Mouse (Mus musculus) olfactory bulb, adult 2 months (tissue): Measurements from ENCODE around the gene Sstr4. TPM values are rescaled to one million over a fixed set of nuclear protein-coding genes. Genes with fewer than 3 reads are reported as not detected.

Source experiments
- H3K27ac ChIP-seq: fragments of 200-500 bp; 2 replicates; pipeline ENCODE4 v1.5.1; 2012; ENCODE audit warnings: low read depth, low read length; ENCODE audit not compliant: insufficient read depth
- H3K4me1 ChIP-seq: fragments of 200-500 bp; 2 replicates; pipeline ENCODE4 v1.6.1; 2012; ENCODE audit warnings: low read length; ENCODE audit not compliant: control insufficient read depth, insufficient read depth
- H3K4me3 ChIP-seq: fragments of 200-500 bp; 2 replicates; pipeline ENCODE4 v1.5.1; 2012; ENCODE audit warnings: mild to moderate bottlenecking, low read depth, low read length, moderate library complexity; ENCODE audit not compliant: insufficient read depth
- CTCF ChIP-seq: fragments of 200-500 bp; IDR thresholded peaks from 2 replicates; pipeline ENCODE4 v1.5.1; 2012; ENCODE audit warnings: low read depth, mild to moderate bottlenecking, low read length, moderate library complexity; ENCODE audit not compliant: insufficient read depth
- POLR2A ChIP-seq: fragments of 200-500 bp; IDR thresholded peaks from 2 replicates; pipeline ENCODE4 v1.6.1; 2012; ENCODE audit warnings: mild to moderate bottlenecking, low read depth, low read length, moderate library complexity; ENCODE audit not compliant: insufficient read depth
- WGBS: fragments of 180-500 bp; shearing (Covaris S2); methylation state at CpG from one replicate; pipeline ENCODE4 v1.1.7; 2018; 5-methylcytosine and 5-hydroxymethylcytosine counted together
- polyA plus RNA-seq: library from polyadenylated mRNA; stranded (reverse); fragments of >200 nt; gene quantifications from 2 replicates; pipeline ENCODE4 v1.2.4, GENCODE M21; 2012; ENCODE audit warnings: low replicate concordance; ENCODE audit not compliant: missing spikeins, insufficient read depth, insufficient read length

Sstr4 gene
- polyA plus RNA-seq, 1 experiment = not detected

GRCm38 (mm10) chr2:148404906-148405305 lies 9.8 kb downstream of the Sstr4 start:
- Histone ChIP-seq H3K4me1 (peaks cover 16% of the 10 kb centered on the region), H3K27ac (no peak overlapping the region), H3K4me3 (no peak overlapping the region)
- TF ChIP-seq POLR2A (no peak), CTCF (no peak)
- 84% methylated on average over 5 of the region's 5 CpGs for WGBS

- WGBS = 42% methylated on average over 34 of the region's 34 CpGs
- no peak overlapping the region for H3K27ac ChIP-seq
- no peak for TF ChIP-seq CTCF
- no peak for TF ChIP-seq POLR2A
- H3K4me1 ChIP-seq = peaks cover 16% of the 10 kb centered on the region
- peak overlapping the region; percentile 20 for H3K4me3 ChIP-seq
These were observed 11.2 kb downstream of the Sstr4 start for GRCm38 (mm10) chr2:148406160-148406970.

DNA sequence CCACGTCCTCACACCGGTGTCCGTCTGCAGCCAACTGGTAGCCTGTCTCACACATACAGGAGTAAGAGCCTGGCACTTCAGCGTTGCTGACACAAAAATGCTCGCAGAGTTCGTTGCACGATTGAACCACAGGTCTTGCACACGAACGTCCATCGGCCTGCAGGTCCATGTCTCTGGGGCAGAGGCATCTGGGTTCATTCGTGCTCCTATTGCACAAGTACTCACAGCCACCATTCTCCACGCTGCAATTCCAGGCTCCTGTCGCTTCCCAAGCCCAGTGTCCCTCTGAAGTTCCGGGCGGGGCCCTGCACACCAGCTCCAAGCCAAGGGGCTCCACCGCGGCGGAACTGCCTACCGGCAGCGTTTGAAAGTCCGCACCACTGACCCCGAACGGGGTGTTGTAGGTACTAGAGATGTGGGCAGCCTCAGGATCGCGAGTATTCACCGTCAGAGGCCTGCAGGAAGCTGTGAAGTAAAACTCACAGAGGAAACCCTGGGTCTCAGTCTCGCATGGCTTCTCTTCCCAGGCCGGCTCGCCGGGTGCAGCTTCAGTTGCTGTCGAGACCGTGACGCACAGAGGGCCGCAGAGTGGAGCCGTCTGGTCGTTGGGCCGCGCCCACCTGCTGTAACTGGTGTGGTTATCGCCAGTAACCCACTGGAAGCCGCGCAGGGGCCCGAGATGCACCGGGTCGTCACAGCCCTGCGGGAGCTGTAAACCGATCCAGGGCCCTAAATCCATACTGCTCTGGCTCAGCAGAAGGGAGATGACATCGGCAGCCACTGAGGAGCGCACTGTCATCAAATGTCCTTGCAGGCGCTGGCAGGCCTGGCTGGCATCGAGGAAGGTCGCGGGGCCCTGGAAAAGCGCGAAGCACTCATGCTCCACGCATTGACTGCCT lies 12.1 kb downstream of the Sstr4 start:
- Histone ChIP-seq H3K27ac (no peak overlapping the region), H3K4me1 (peaks cover 16% of the 10 kb centered on the region), H3K4me3 (peak overlapping the region; percentile 20)
- no peak for TF ChIP-seq POLR2A
- WGBS = 29% methylated on average over 55 of the region's 55 CpGs

DNA sequence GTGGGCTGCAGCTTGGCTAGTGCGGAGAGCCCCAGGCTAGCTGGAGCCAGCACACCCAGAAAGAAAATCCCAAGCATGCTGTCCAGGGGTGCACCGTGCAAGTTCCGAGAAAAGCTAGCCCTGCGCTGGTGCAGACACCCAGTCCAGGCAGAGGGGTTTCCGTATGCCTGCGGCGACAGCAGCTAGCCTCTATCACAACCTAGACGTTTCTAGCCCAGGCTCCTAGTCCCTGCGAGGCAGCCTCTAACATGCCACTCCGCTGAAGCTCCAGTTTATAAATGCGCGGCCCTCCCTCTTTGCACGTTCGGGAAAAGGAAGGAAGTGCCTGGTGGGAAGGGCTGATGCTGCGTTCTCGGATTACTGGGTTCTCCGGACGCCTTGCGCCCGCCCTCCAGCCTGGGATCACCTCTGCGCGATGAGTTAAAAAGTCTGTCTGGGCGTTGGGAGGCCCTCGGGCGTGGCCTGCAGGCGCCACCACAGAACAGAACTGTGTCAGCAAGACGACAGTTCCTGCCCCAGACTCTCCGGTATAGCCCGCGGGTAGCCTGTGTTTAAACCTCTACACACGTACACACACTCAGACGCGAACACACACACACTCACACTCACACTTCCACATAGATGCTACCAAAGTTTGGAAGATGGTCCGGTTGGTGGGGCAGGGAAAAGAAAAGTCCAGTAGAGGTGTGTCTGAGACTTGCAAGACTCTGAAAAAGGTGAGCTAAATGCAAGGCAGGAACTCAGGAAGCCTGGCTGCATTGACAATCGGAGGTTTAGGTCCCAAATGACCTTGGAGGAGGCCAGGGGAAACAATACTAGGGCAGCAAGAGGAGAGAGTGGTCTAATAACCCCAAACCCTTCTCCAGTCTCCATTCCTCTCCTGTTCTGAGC lies 13.0 kb downstream of the Sstr4 start, which contains the start of gene Thbd:
Gene Thbd (minus strand): TSS at position 319 of the 891 bp plus-strand sequence.
- Histone ChIP-seq H3K4me3 (peak within 1 kb of the TSS; percentile 20), H3K4me1 (peaks cover 16% of the 10 kb centered on the region), H3K27ac (no peak within 1 kb of the TSS)
- WGBS = 22% methylated on average over 35 of the region's 35 CpGs
- TF ChIP-seq CTCF = no peak
- TF ChIP-seq POLR2A = no peak

DNA sequence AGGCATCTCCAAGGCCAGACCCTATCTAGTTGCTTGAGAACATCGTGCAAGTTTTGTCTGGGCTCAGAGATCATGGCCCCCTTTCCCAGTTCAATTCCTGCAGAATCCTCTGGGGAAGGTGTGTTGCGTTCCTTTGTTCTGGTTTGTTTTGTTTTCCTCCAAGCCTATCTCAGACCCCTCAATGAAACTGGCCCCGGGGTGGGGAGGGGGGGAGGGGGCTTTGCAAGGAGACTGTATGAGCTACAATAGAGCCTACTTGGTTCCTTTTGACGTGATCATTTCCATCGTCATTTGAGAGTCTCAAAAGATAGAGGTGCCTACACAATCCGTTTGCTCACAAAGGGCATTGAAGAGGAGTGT lies 13.6 kb downstream of the Sstr4 start:
- no peak for TF ChIP-seq POLR2A
- TF ChIP-seq CTCF = no peak
- Histone ChIP-seq H3K4me1 (peaks cover 16% of the 10 kb centered on the region), H3K27ac (no peak overlapping the region), H3K4me3 (no peak overlapping the region)
- WGBS = 19% methylated on average over 6 of the region's 6 CpGs

DNA sequence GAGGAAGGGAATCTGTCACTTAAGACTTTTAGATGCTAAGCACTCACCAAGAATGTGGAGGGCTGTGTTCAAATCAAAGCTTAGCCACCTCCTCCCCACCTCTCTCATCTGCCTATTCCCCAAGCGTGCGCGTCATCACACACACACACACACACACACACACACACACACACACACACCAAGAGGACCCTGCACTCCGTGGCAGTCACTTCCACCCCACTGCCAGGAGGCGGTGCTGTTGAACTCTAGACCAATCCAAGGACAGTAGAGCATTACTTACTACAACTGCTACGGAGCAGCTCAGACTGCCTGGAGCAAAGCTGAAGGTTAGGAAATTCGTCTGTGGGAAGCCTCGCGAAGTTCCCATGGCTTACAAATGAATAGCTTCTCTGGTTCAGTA lies 14.0 kb downstream of the Sstr4 start:
- WGBS = 7% methylated on average over 9 of the region's 9 CpGs
- Histone ChIP-seq H3K27ac (no peak overlapping the region), H3K4me3 (no peak overlapping the region), H3K4me1 (peaks cover 16% of the 10 kb centered on the region)
- no peak for TF ChIP-seq POLR2A
- peak; percentile 34; the same call in 1 of the 2 replicates for TF ChIP-seq CTCF

- Histone ChIP-seq H3K4me1 (peaks cover 16% of the 10 kb centered on the region), H3K27ac (no peak overlapping the region), H3K4me3 (no peak overlapping the region)
- 91% methylated on average over 1 of the region's 1 CpGs for WGBS
- no peak for TF ChIP-seq CTCF
- TF ChIP-seq POLR2A = no peak
These were observed 14.7 kb downstream of the Sstr4 start for GRCm38 (mm10) chr2:148409821-148410220.

- TF ChIP-seq CTCF (no peak), POLR2A (no peak)
- 81% methylated on average over 3 of the region's 3 CpGs for WGBS
- H3K27ac ChIP-seq = no peak overlapping the region
- H3K4me3 ChIP-seq = no peak overlapping the region
- no peaks in the 10 kb centered on the region for H3K4me1 ChIP-seq
These were observed 24.0 kb downstream of the Sstr4 start for GRCm38 (mm10) chr2:148419151-148419550.

DNA sequence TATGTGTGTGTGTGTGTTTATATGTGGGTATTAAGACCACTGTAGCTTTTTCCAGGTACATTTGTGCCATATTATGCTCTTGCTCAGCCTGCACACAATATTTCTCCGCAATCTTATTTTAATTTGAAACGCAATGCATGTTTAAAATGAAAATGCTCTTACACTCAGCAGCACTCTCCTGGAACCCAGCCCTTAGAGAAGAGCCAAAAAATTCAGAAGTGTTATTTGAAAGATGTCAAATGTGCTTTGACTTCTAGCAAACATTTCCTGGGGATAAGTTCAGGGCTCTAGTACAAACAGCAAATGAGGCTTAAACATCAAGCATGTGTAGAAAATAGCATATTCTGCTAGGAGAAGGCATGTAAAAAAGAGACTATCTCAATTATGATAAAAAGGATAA lies 24.6 kb downstream of the Sstr4 start:
- TF ChIP-seq CTCF (no peak), POLR2A (no peak)
- Histone ChIP-seq H3K27ac (no peak overlapping the region), H3K4me3 (no peak overlapping the region), H3K4me1 (no peaks in the 10 kb centered on the region)
- 86% methylated on average over 2 of the region's 2 CpGs for WGBS
